ENCODE assay signal across 22 mouse cellular contexts in the genomic region with DNA sequence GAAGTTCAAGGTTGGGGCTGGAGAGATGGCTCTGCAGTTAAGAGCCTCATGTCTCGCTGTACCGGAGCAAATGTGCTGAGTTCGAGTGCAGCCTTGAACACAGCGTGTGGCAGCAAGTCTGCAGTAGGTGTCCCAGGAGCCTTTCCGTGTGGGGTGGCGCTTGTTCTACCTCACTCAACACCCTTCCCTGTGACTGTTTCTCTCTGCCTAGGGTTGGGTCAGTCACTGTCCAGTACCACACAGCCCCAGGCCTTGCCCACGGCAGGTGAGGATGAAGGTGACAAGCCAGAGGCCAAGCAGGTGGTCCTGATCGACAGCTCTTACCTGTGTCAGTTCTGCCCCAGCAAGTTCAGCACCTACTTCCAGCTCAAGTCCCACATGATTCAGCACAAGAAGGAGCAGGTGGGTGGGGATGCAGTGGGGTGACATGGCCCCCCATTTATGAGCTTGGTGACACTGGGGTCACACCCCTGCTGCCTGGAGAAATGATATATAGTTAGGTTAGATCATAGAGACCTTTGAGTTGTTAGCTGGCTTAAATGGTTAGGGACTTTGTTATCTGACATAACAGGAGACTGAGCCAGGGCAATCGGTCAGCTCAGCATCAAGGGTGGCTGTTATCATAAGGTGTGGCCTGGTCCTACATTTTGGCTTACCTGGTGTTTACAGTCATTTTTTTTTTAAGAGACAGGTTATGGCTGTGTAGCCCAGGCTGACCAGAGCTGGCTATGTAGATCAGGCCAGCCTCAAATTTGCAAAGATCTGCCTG. TPM values are rescaled to one million over a fixed set of nuclear protein-coding genes. Genes with fewer than 3 reads are reported as not detected.
DNase-seq lines count a peak whose midpoint lies in the region; ATAC-seq and TF ChIP-seq lines count a peak whose summit lies in the region.
"Had no signal": no experiment of that assay in that cellular context is flagged by ENCODE, and none has a peak within 500 bp of the region (broad histone marks: within the 10 kb centered on the region; RNA-seq: fewer than 3 reads in every experiment).

No protein-coding gene starts in this region.

- DNase-seq in heart, adult 11 months = peak; percentile 80
- no peak for DNase-seq in heart, adult 9 months (ENCODE audit: low spot score in 2 of 2)
- no peak for DNase-seq in stomach, postnatal 0 days (ENCODE audit: low spot score)
- peak; percentile 62 to 72 (median 68) for DNase-seq in liver, embryonic 14.5 days (ENCODE audit: low read depth in 3 of 3, low spot score in 3 of 3)
- DNase-seq in gastrocnemius, adult 18-20 months (ENCODE audit: low spot score) = no peak
- DNase-seq in cerebellum, postnatal 36 days = no peak
- DNase-seq: adrenal gland, adult 8-10 months; cerebellum, adult 11-12 months; gastrocnemius, postnatal 10 days; lung, adult 2 months; lung, postnatal 36 days had no signal

- no peak for TF ChIP-seq EP300 in stomach, postnatal 0 days (optimal IDR thresholded peaks at IDR 0.05)
- TF ChIP-seq EP300 in liver, embryonic 14.5 days (IDR thresholded peaks at IDR 0.05; ENCODE audit: low read depth) = peak; percentile 88

- H3K4me1 ChIP-seq in stomach, embryonic 15.5 days = no peaks in the 10 kb centered on the region
- H3K4me1 ChIP-seq in stomach, postnatal 0 days (replicated peaks; ENCODE audit: control insufficient read depth, insufficient read depth) = no peaks in the 10 kb centered on the region
- peaks cover 33 to 40% of the 10 kb centered on the region in 2 experiments for H3K4me1 ChIP-seq in liver, embryonic 14.5 days (replicated peaks; ENCODE audit: control insufficient read depth in 2 of 2, insufficient read depth in 2 of 2, low read length in 1 of 2)
- H3K4me1 ChIP-seq: embryonic facial prominence, embryonic 10.5 days; limb, embryonic 10.5 days; midbrain, embryonic 10.5 days; neural tube, embryonic 13.5 days had no signal

- peaks cover 11% of the 10 kb centered on the region; the same call in 1 of the 2 replicates for H3K36me3 ChIP-seq in stomach, embryonic 15.5 days
- peaks cover 4% of the 10 kb centered on the region for H3K36me3 ChIP-seq in stomach, postnatal 0 days (ENCODE audit: control insufficient read depth, insufficient read depth, low read length)
- H3K36me3 ChIP-seq in liver, embryonic 14.5 days (replicated peaks; ENCODE audit: control insufficient read depth, insufficient read depth, low read depth) = peaks cover 18% of the 10 kb centered on the region

- H3K27me3 ChIP-seq in stomach, embryonic 15.5 days (replicated peaks) = no peaks in the 10 kb centered on the region
- no peaks in the 10 kb centered on the region for H3K27me3 ChIP-seq in stomach, postnatal 0 days (ENCODE audit: control insufficient read depth, insufficient read depth, low read length)
- H3K27me3 ChIP-seq in liver, embryonic 14.5 days (ENCODE audit: control insufficient read depth, insufficient read depth, low read length) = no peaks in the 10 kb centered on the region
- H3K27me3 ChIP-seq: CH12.LX; neural tube, embryonic 13.5 days had no signal

- H3K27ac ChIP-seq in stomach, embryonic 15.5 days = no peak overlapping the region
- no peak overlapping the region for H3K27ac ChIP-seq in stomach, postnatal 0 days (replicated peaks)
- H3K27ac ChIP-seq in liver, embryonic 14.5 days = peak overlapping the region; percentile 98
- H3K27ac ChIP-seq: embryonic facial prominence, embryonic 10.5 days; limb, embryonic 10.5 days; neural tube, embryonic 13.5 days had no signal

- no peak overlapping the region for H3K9ac ChIP-seq in stomach, embryonic 15.5 days
- H3K9ac ChIP-seq in stomach, postnatal 0 days (ENCODE audit: low read length) = no peak overlapping the region
- H3K9ac ChIP-seq in liver, embryonic 14.5 days (replicated peaks) = peak overlapping the region; percentile 67
- H3K9ac ChIP-seq: neural tube, embryonic 13.5 days had no signal

- peak; percentile 61; the same call in 1 of the 2 replicates for ATAC-seq in stomach, embryonic 15.5 days (ENCODE audit: insufficient read depth, low FRiP score, low read depth)
- no peak for ATAC-seq in stomach, postnatal 0 days (ENCODE audit: low FRiP score, low TSS enrichment)
- ATAC-seq in liver, embryonic 14.5 days (ENCODE audit: insufficient read depth) = peak; percentile 40
- no peak for ATAC-seq in CD4-positive, CD25-positive, alpha-beta regulatory T cell, adult 4 months

- no peak for TF ChIP-seq CTCF in stomach, postnatal 0 days (IDR thresholded peaks at IDR 0.05; ENCODE audit: low read depth)
- TF ChIP-seq CTCF in liver, embryonic 14.5 days (IDR thresholded peaks at IDR 0.05; ENCODE audit: low read depth) = no peak

- no peak overlapping the region for H3K4me2 ChIP-seq in stomach, embryonic 15.5 days
- no peak overlapping the region for H3K4me2 ChIP-seq in stomach, postnatal 0 days (replicated peaks; ENCODE audit: low read depth)
- H3K4me2 ChIP-seq in liver, embryonic 14.5 days (ENCODE audit: low read depth) = peak overlapping the region; percentile 69
- H3K4me2 ChIP-seq: neural tube, embryonic 13.5 days had no signal

- no peaks in the 10 kb centered on the region for H3K9me3 ChIP-seq in stomach, embryonic 15.5 days
- H3K9me3 ChIP-seq in stomach, postnatal 0 days (ENCODE audit: control insufficient read depth, low read length) = no peaks in the 10 kb centered on the region
- H3K9me3 ChIP-seq in liver, embryonic 14.5 days (ENCODE audit: control insufficient read depth, low read length) = no peaks in the 10 kb centered on the region; the same call in 1 of the 2 replicates
- H3K9me3 ChIP-seq: limb, embryonic 10.5 days; neural tube, embryonic 13.5 days had no signal

- H3K4me3 ChIP-seq in stomach, embryonic 15.5 days (replicated peaks) = no peak overlapping the region
- no peak overlapping the region for H3K4me3 ChIP-seq in stomach, postnatal 0 days (ENCODE audit: low read depth, low read length)
- peak overlapping the region; percentile 15 to 46 for H3K4me3 ChIP-seq in liver, embryonic 14.5 days (ENCODE audit: insufficient read depth in 1 of 2, low read depth in 2 of 2, low read length in 2 of 2)
- H3K4me3 ChIP-seq: embryonic facial prominence, embryonic 10.5 days; limb, embryonic 10.5 days; midbrain, embryonic 10.5 days; neural tube, embryonic 13.5 days had no signal

- 90% methylated on average over 9 of the region's 9 CpGs for WGBS in stomach, embryonic 15.5 days
- WGBS in stomach, postnatal 0 days = 88% methylated on average over 9 of the region's 9 CpGs
- WGBS in liver, embryonic 14.5 days (ENCODE audit: insufficient replicate concordance) = 60% methylated on average over 9 of the region's 9 CpGs

RNA-seq across cellular contexts. Expression of a gene that starts 17.4 kb away (rescaled TPM):
- polyA plus RNA-seq in stomach, embryonic 15.5 days (2015; fragmentation: Nextera tagmentation; extraction: Ambion mirVana) = 35.9 and 40.0 TPM in 2 replicates
- 37.3 and 42.7 TPM in 2 replicates for polyA plus RNA-seq in stomach, postnatal 0 days (2015; fragmentation: Nextera tagmentation; extraction: Ambion mirVana)
- 48.0 and 84.2 TPM in 2 replicates for polyA plus RNA-seq in liver, embryonic 14.5 days (2012; rRNA removed)
- polyA plus RNA-seq in liver, embryonic 14.5 days (2014; fragmentation: Nextera tagmentation; extraction: Ambion mirVana) = 8.1 and 9.1 TPM in 2 replicates
- total RNA-seq in gastrocnemius, adult 18-20 months (2021) = 100 to 1,000 TPM; 121 to 127 TPM
- 1 to 10 TPM; 2.4 to 6.2 TPM for polyA plus RNA-seq in CD4-positive, CD25-positive, alpha-beta regulatory T cell, adult 4 months (2017; shearing (Covaris generic))

RNA-seq across cellular contexts. Expression of a gene that starts 20.8 kb away (rescaled TPM):
- polyA plus RNA-seq in stomach, embryonic 15.5 days (2015; fragmentation: Nextera tagmentation; extraction: Ambion mirVana) = 0.30 and 0.78 TPM in 2 replicates
- polyA plus RNA-seq in stomach, postnatal 0 days (2015; fragmentation: Nextera tagmentation; extraction: Ambion mirVana) = 0.22 and 0.28 TPM in 2 replicates
- polyA plus RNA-seq in liver, embryonic 14.5 days (2012; rRNA removed) = 0.35 TPM in 1 of 2 replicates, not detected in the other
- 0.32 TPM in 1 of 2 replicates, not detected in the other for polyA plus RNA-seq in liver, embryonic 14.5 days (2014; fragmentation: Nextera tagmentation; extraction: Ambion mirVana)
- not detected for total RNA-seq in gastrocnemius, adult 18-20 months (2021)
- polyA plus RNA-seq in CD4-positive, CD25-positive, alpha-beta regulatory T cell, adult 4 months (2017; shearing (Covaris generic)) = not detected
- total RNA-seq: CH12.LX; gastrocnemius, postnatal 10 days; heart, adult 8-10 months; hematopoietic stem cell, adult 5-6 weeks; layer of hippocampus, adult 18-20 months; monocyte, adult 5-6 weeks had no signal
- polyA plus RNA-seq: embryonic facial prominence, embryonic 10.5 days; midbrain, embryonic 10.5 days had no signal

RNA-seq across cellular contexts. Expression of a gene that starts 21.0 kb away (rescaled TPM):
- 0.83 and 0.88 TPM in 2 replicates for polyA plus RNA-seq in stomach, embryonic 15.5 days (2015; fragmentation: Nextera tagmentation; extraction: Ambion mirVana)
- polyA plus RNA-seq in stomach, postnatal 0 days (2015; fragmentation: Nextera tagmentation; extraction: Ambion mirVana) = 0.27 and 0.45 TPM in 2 replicates
- polyA plus RNA-seq in liver, embryonic 14.5 days (2012; rRNA removed) = 3.6 and 3.9 TPM in 2 replicates
- 1.1 and 2.2 TPM in 2 replicates for polyA plus RNA-seq in liver, embryonic 14.5 days (2014; fragmentation: Nextera tagmentation; extraction: Ambion mirVana)
- 1 to 10 TPM; 2.5 to 2.9 TPM for total RNA-seq in gastrocnemius, adult 18-20 months (2021)
- polyA plus RNA-seq in CD4-positive, CD25-positive, alpha-beta regulatory T cell, adult 4 months (2017; shearing (Covaris generic)) = under 1 TPM; 0.39 to 0.93 TPM

RNA-seq across cellular contexts. Expression of a gene that starts 30.6 kb away (rescaled TPM):
- 26.8 and 30.2 TPM in 2 replicates for polyA plus RNA-seq in stomach, embryonic 15.5 days (2015; fragmentation: Nextera tagmentation; extraction: Ambion mirVana)
- 49.7 and 52.8 TPM in 2 replicates for polyA plus RNA-seq in stomach, postnatal 0 days (2015; fragmentation: Nextera tagmentation; extraction: Ambion mirVana)
- 18.7 and 27.6 TPM in 2 replicates for polyA plus RNA-seq in liver, embryonic 14.5 days (2012; rRNA removed)
- polyA plus RNA-seq in liver, embryonic 14.5 days (2014; fragmentation: Nextera tagmentation; extraction: Ambion mirVana) = 30.2 and 35.4 TPM in 2 replicates
- 10 to 100 TPM; 12.3 to 14.1 TPM for total RNA-seq in gastrocnemius, adult 18-20 months (2021)
- polyA plus RNA-seq in CD4-positive, CD25-positive, alpha-beta regulatory T cell, adult 4 months (2017; shearing (Covaris generic)) = 10 to 100 TPM; 15.4 to 20.9 TPM

Comparison
In these comparisons a context has a peak if more than half of its experiments do, and no peak if none do; other contexts are left out.
1. DNase-seq: peak in heart, adult 11 months (single experiment) and liver, embryonic 14.5 days (3 of 3); none in heart, adult 9 months (0 of 2), stomach, postnatal 0 days (single experiment), gastrocnemius, adult 18-20 months (single experiment) and cerebellum, postnatal 36 days (0 of 2).
2. ATAC-seq: peak in stomach, embryonic 15.5 days (single experiment) and liver, embryonic 14.5 days (single experiment); none in stomach, postnatal 0 days (single experiment) and CD4-positive, CD25-positive, alpha-beta regulatory T cell, adult 4 months (single experiment).
3. H3K4me3 ChIP-seq: peak in liver, embryonic 14.5 days (2 of 2); none in stomach, embryonic 15.5 days (single experiment) and stomach, postnatal 0 days (single experiment).